Mouse (Mus musculus) stomach, embryonic 14.5 days (tissue): ENCODE measurements around the gene 1700123L14Rik. TPM values are rescaled to one million over a fixed set of nuclear protein-coding genes. Genes with fewer than 3 reads are reported as not detected.
"Not testable (repeated sequence)": the region's sequence is repeated elsewhere in the genome, so short reads cannot be mapped to it uniquely, and the experiment has no call there.

ENCODE experiments used
- ATAC-seq: fragments of 200-750 bp; cut with Nextera tagmentation; 2 replicates; pipeline ENCODE4 v1.8.0; 2017; ENCODE audit warnings: low read depth, moderate TSS enrichment; ENCODE audit not compliant: insufficient number of reproducible peaks, insufficient read depth, low FRiP score
- H3K27ac ChIP-seq: fragments of 300-500 bp; sonication (generic); 2 replicates; pipeline ENCODE4 v1.5.1; 2014; ENCODE audit warnings: mild to moderate bottlenecking, low read length, moderate library complexity, mixed read lengths
- H3K27me3 ChIP-seq: fragments of 300-500 bp; sonication (generic); 2 replicates; pipeline ENCODE4 v1.6.1; 2014; ENCODE audit warnings: low read length, control low read depth, mixed read lengths; ENCODE audit not compliant: control insufficient read depth, insufficient read depth
- H3K36me3 ChIP-seq: fragments of 300-500 bp; sonication (generic); 2 replicates; pipeline ENCODE4 v1.6.1; 2014; ENCODE audit warnings: mild to moderate bottlenecking, control low read depth, low read length, moderate library complexity, mixed read lengths; ENCODE audit not compliant: control insufficient read depth, insufficient read depth
- H3K4me1 ChIP-seq: fragments of 300-500 bp; sonication (generic); 2 replicates; pipeline ENCODE4 v1.6.1; 2014; ENCODE audit warnings: low read length, control low read depth, mixed read lengths; ENCODE audit not compliant: control insufficient read depth, insufficient read depth
- H3K4me2 ChIP-seq: fragments of 300-500 bp; sonication (generic); replicated peaks from 2 replicates; pipeline ENCODE4 v1.6.1; 2014; ENCODE audit warnings: low read depth, low read length, control low read depth
- H3K4me3 ChIP-seq: fragments of 300-500 bp; sonication (generic); 2 replicates; pipeline ENCODE4 v1.5.1; 2014; ENCODE audit warnings: low read depth, low read length, control low read depth
- H3K9ac ChIP-seq: fragments of 300-500 bp; sonication (generic); replicated peaks from 2 replicates; pipeline ENCODE4 v1.6.1; 2014; ENCODE audit warnings: low read depth, mild to moderate bottlenecking, control low read depth, low read length, moderate library complexity, mixed read lengths
- H3K9me3 ChIP-seq: fragments of 300-500 bp; sonication (generic); 2 replicates; pipeline ENCODE4 v1.6.1; 2016; ENCODE audit warnings: low read depth, low read length, control low read depth; ENCODE audit not compliant: control insufficient read depth
- WGBS: fragments of 180-500 bp; shearing (Covaris S2); extraction: QIAGEN DNeasy Blood & Tissue Kit; methylation state at CpG from one replicate; pipeline ENCODE4 v1.1.7; 2014; 5-methylcytosine and 5-hydroxymethylcytosine counted together
- polyA plus RNA-seq: library from polyadenylated mRNA; unstranded; fragments of >200 nt; fragmentation: Nextera tagmentation; extraction: Ambion mirVana; gene quantifications from 2 replicates; pipeline ENCODE4 v1.2.1, GENCODE M21; 2014

Gene 1700123L14Rik
- polyA plus RNA-seq, result 0.34 and 0.36 TPM in 2 replicates

DNA sequence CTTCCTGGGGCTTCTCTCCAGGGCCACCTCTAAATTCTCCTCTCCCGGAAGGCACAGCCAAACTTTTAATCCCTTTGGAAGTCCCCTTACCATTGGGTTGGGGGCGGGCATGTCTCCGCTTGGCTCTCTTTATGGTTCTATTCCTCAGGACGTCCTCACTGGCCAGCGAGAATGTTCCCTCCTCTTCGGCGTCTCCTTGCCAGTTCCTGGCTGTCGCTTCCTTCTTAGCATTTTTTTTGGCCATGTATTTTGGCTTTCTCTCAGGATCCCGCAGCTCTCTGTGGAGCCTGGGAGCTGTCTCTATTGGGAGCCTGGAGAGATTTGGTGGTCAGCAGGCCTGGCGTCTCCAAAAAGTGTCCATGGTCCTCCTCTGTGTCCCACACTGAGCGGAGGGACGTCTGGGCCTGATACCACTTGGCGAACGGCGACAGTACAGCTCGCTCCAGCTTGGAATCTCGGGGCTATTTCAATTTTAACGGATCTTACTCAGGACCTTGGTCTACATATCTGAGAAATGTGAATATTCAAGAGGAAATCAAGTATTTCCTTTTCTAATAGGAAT, at the start of gene 1700123L14Rik:
Gene 1700123L14Rik (minus strand): TSS at position 426 of the 562 bp plus-strand sequence.
- H3K4me2 ChIP-seq, result no peak within 1 kb of the TSS
- H3K36me3 ChIP-seq, result no peaks in the 10 kb centered on the region
- no peaks in the 10 kb centered on the region for H3K27me3 ChIP-seq
- H3K27ac ChIP-seq, result no peak within 1 kb of the TSS
- H3K9me3 ChIP-seq, result no peaks in the 10 kb centered on the region
- ATAC-seq, result no peak
- no peak within 1 kb of the TSS for H3K9ac ChIP-seq
- WGBS, result 90% methylated on average over 18 of the region's 18 CpGs
- no peaks in the 10 kb centered on the region for H3K4me1 ChIP-seq
- no peak within 1 kb of the TSS for H3K4me3 ChIP-seq

DNA sequence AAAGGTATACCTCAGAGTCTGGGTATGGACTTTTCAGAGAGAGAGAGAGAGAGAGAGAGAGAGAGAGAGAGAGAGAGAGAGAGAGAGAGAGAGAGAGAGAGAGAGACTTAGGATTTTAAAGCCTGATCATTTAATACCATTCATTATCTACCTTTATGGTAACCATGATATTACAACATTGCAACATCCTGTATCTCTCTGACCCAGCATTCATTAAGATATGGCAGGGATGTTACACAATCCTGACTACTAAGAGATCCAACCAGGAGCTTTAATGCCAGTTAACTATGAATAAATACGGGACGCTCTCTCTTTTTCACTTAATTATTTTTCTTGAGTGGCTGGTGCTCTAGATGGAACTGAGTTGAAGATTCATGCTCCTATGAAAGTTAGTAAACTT, 39.4 kb upstream of the 1700123L14Rik start:
- H3K27me3 ChIP-seq, result no peaks in the 10 kb centered on the region
- no peaks in the 10 kb centered on the region for H3K4me1 ChIP-seq
- WGBS, result 91% methylated on average over 2 of the region's 2 CpGs
- H3K36me3 ChIP-seq, result no peaks in the 10 kb centered on the region
- H3K9me3 ChIP-seq, result no peaks in the 10 kb centered on the region
- no peak overlapping the region for H3K4me3 ChIP-seq
- no peak overlapping the region for H3K9ac ChIP-seq
- H3K27ac ChIP-seq, result no peak overlapping the region
- no peak for ATAC-seq
- no peak overlapping the region for H3K4me2 ChIP-seq

DNA sequence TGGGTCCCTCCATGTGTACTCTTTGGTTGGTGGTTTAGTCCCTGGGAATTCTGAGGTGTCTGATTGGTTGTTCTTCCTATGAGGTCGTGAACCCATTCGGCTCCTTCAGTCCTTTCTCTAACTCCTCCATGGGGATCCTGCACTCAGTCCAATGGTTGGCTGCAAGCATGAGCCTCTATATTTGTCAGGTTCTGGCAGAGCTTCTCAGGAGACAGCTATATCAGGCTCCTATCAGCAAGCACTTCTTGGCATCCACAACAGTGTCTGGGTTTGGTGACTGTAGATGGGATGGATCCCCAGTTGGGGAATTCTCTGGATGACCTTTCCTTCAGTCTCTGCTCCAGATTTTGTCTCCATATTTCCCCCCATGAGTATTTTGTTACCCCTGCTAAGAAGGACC, 32.9 kb upstream of the 1700123L14Rik start:
- ATAC-seq, H3K27ac ChIP-seq, H3K27me3 ChIP-seq, H3K36me3 ChIP-seq, H3K4me1 ChIP-seq, H3K4me2 ChIP-seq, H3K4me3 ChIP-seq, H3K9me3 ChIP-seq, H3K9ac ChIP-seq: not testable (repeated sequence)
- WGBS, result 92% methylated on average over 2 of the region's 2 CpGs

DNA sequence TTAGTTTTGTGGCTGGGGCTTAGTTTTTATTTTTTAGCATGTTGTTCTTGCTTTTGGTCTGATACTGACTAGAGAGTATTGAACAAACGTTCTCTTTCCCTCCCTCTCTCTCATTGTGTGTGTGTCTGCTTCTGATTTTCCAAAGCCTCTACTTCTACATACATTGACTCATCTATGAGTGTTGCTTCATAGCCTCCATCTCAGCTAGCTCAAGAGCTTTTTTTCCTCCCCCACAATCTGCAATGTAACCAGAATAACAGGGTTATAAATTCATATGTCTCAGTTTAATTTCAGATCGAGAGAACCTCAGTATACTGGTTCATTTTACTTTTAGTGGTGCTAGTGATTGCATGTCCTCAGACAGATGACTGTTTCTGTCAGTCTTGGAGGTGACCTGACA, 20.5 kb upstream of the 1700123L14Rik start:
- Histone ChIP-seq H3K4me1 (no peaks in the 10 kb centered on the region), H3K9me3 (no peaks in the 10 kb centered on the region), H3K27me3 (no peaks in the 10 kb centered on the region), H3K4me2 (no peak overlapping the region), H3K4me3 (no peak overlapping the region), H3K9ac (no peak overlapping the region), H3K36me3 (no peaks in the 10 kb centered on the region), H3K27ac (no peak overlapping the region)
- 84% methylated on average over 2 of the region's 2 CpGs for WGBS
- no peak for ATAC-seq

DNA sequence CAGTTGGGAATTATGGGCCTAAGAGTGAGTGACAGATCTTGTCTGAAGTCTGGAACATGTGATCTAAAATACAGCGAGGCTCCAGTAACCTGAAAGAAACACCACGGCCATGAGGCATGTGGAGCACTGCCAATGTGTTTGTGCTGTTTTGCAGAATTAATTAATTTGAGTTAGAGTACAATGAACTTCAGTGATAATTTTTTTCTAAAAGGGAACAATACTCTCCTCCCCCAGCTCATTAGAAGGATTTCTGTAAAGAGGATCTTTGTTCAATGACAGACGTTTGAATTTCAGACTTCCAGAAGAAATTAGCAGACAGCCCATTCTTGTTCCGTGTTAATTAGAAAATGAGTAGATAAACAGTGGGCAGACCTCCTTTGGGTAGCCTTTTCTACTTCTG, 17.3 kb upstream of the 1700123L14Rik start:
- Histone ChIP-seq H3K9ac (no peak overlapping the region), H3K4me2 (no peak overlapping the region), H3K4me1 (no peaks in the 10 kb centered on the region), H3K36me3 (no peaks in the 10 kb centered on the region), H3K9me3 (no peaks in the 10 kb centered on the region), H3K27me3 (no peaks in the 10 kb centered on the region), H3K4me3 (no peak overlapping the region), H3K27ac (no peak overlapping the region)
- ATAC-seq, result no peak
- 72% methylated on average over 4 of the region's 4 CpGs for WGBS

DNA sequence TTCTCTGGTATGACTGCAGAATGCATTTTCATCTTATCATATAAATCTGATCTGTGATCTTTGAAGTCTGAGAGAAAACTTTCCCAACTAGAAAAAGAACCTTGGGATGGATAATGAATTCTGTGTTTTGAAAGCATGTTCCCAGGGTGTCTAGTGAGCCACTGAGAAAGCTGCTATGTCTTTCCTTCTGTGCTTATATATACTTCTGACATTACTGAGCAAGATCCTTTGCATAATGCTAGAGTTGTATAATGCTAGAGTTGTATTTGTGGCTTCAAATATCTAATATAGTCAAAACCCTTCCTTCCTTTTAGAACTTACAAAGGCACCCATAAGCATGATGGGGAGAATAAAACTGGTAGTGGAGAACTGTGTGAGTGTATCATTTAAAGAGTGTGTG, 12.5 kb upstream of the 1700123L14Rik start:
- H3K4me2 ChIP-seq, result no peak overlapping the region
- H3K4me1 ChIP-seq, result no peaks in the 10 kb centered on the region
- no peaks in the 10 kb centered on the region for H3K36me3 ChIP-seq
- no peak for ATAC-seq
- H3K9me3 ChIP-seq, result no peaks in the 10 kb centered on the region
- H3K27me3 ChIP-seq, result no peaks in the 10 kb centered on the region
- no peak overlapping the region for H3K4me3 ChIP-seq
- no peak overlapping the region for H3K9ac ChIP-seq
- H3K27ac ChIP-seq, result no peak overlapping the region

DNA sequence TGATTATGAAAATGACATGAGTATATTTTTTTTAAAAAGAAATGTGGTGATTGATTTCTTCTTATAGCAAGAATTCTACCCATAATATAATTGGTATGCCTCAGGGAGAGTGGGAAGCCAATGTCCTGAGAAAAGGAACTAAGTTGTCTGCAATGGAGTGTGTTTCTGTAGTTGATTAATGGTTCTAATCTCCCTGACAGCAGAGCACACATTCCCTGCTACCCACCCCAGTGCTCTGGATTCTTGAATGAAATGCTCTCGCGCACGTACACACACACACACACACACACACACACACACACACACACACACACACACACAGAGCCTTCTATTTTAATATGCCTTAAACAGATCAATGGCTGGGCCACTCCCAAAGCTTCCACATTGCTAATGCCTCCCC, 7.6 kb upstream of the 1700123L14Rik start:
- H3K9ac ChIP-seq, result no peak overlapping the region
- no peaks in the 10 kb centered on the region for H3K4me1 ChIP-seq
- no peak for ATAC-seq
- WGBS, result 57% methylated on average over 3 of the region's 3 CpGs
- H3K27me3 ChIP-seq, result no peaks in the 10 kb centered on the region
- no peak overlapping the region for H3K4me3 ChIP-seq
- no peaks in the 10 kb centered on the region for H3K36me3 ChIP-seq
- no peaks in the 10 kb centered on the region for H3K9me3 ChIP-seq
- no peak overlapping the region for H3K27ac ChIP-seq
- no peak overlapping the region for H3K4me2 ChIP-seq

DNA sequence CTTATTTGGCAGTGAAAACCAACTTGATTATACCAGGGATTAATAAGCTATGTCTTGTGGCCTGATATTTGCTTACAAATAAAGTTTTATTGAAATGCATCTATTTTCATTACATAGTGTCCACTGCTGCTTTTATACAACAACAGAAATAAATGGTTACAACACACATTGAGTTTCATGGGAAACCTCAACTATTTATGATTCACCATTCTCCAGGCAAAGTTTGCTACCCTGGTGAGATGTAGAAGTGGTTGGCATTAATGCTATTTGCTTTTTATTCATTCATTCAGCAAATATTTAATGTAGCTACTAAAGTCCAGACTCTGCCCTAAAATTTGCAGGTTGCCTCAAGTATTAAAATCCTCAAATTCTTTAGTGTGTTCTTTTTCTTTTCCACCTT, 988 bp upstream of the 1700123L14Rik start:
- Histone ChIP-seq H3K9ac (no peak overlapping the region), H3K4me2 (no peak overlapping the region), H3K4me3 (no peak overlapping the region), H3K27ac (no peak overlapping the region), H3K27me3 (no peaks in the 10 kb centered on the region), H3K36me3 (no peaks in the 10 kb centered on the region), H3K4me1 (no peaks in the 10 kb centered on the region), H3K9me3 (no peaks in the 10 kb centered on the region)
- no peak for ATAC-seq

DNA sequence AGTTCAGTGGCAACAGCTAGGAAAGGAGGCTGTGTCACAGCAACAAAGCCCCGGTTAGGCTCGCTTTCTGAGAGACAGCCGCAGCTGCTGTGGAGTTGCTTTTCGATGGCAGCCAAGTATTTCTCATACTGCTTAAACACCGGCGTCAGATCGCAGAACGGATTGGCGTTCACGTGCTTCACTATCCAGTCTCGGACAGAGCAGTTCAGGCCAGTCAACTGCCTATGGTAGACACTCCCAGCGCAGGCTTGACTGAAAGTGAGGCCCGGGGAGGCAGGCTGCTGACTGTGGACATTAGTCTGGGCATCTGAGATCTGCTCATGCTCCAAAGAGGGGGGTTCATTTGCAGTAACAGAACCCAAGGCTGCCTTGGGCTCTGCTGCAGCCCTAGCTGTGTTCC, 640 bp downstream of the 1700123L14Rik start:
- WGBS, result 84% methylated on average over 13 of the region's 13 CpGs

More for the DNA sequence above, 640 bp downstream of the 1700123L14Rik start:
- no peak for ATAC-seq
- Histone ChIP-seq H3K36me3 (no peaks in the 10 kb centered on the region), H3K9me3 (no peaks in the 10 kb centered on the region), H3K4me2 (no peak overlapping the region), H3K27me3 (no peaks in the 10 kb centered on the region), H3K9ac (no peak overlapping the region), H3K4me1 (no peaks in the 10 kb centered on the region), H3K27ac (no peak overlapping the region), H3K4me3 (no peak overlapping the region)
